Mouse (Mus musculus): ENCODE results near the gene Crmp1. TPM values are rescaled to one million over a fixed set of nuclear protein-coding genes. Genes with fewer than 3 reads are reported as not detected.
A peak's percentile ranks its signal among the peaks of the same experiment; 100 is the strongest.

Gene Crmp1
- polyA plus RNA-seq, 1 experiment, result not detected

DNA sequence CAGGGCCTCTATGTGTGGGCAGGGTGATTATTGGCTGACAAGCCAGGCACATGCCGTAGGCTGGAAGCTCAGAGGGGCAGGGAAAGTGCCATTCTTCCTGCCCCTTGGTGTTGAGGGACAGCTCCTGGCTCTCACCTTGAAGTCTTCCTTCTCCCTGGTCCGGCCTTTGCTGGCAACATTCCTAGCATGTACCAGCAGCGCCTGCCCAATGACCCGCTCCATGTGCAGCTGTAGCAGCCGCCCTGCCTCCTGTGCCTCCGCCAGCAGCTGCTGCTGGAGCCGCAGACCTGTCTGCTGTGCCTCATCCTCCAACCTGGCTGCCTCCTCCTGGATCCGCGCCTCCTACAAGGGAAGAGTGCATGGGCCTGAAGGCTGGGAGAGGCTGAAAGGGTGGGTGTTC lies 68.3 kb downstream of the Crmp1 start:
- Histone ChIP-seq H3K27ac (replicated peaks; ENCODE audit: low read depth, low read length) (no peak overlapping the region), H3K4me1 (ENCODE audit: control insufficient read depth, insufficient read depth, insufficient read length, low read length) (no peaks in the 10 kb centered on the region), H3K4me3 (ENCODE audit: insufficient read depth, low read depth, low read length) (no peak overlapping the region)

DNA sequence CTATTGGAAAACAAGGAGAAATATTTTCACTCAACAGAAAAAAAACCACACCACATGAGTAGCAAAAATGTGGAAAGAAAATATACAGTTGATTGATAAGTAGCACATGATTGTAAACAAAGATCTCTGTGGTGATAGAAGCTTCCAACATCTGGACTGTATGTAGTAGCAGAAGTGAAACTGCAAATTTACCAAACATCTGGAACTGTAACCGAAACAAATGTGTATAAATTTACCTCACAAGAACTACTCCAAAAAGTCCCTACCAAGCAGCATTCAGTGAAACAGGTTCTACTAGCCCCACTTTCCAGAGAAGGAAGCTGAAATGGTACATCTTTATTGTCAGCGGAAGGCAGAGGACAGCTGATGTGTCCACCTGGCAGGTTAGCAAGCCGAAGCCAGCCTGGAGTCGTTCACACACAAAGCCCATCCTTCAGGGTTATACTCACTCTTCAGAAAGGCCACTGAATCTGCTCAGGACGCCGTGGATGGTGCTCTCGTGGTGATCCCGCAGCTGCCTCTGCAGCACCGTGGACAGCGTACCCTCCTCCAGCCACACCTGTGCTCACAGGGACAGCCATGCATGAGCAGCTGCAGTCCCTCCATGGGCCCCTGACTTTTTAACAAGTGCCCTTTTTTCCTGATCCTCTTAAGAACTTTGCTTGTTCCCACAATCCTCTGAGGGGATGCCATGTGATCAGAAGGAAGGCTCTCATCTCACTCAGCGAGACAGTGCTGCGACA lies 71.4 kb downstream of the Crmp1 start:
- Histone ChIP-seq H3K4me3 (ENCODE audit: insufficient read depth, low read depth, low read length) (no peak overlapping the region), H3K27ac (replicated peaks; ENCODE audit: low read depth, low read length) (no peak overlapping the region), H3K4me1 (ENCODE audit: control insufficient read depth, insufficient read depth, insufficient read length, low read length) (no peaks in the 10 kb centered on the region)

DNA sequence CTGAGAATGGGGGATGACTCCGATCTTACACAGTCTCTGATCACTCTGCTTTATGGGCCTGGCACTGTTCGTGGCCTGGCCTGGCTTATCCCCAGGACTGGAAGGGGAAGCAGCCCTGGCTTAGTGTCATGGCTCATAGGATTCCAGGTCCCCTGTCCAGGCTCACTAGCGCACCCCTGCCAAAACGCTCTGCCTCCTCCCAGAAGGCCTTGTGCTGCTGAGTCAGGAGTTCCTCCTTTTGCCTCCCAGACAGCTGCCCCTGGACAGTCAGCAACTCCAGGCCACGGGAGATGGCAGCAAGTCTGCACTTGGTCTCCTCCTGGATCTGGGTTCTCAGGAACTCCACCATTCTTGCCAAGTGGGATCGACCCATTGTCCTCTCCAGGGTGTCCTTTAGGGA lies 77.0 kb downstream of the Crmp1 start:
- Histone ChIP-seq H3K27ac (replicated peaks; ENCODE audit: low read depth, low read length) (no peak overlapping the region), H3K4me3 (ENCODE audit: insufficient read depth, low read depth, low read length) (no peak overlapping the region), H3K4me1 (ENCODE audit: control insufficient read depth, insufficient read depth, insufficient read length, low read length) (no peaks in the 10 kb centered on the region)

DNA sequence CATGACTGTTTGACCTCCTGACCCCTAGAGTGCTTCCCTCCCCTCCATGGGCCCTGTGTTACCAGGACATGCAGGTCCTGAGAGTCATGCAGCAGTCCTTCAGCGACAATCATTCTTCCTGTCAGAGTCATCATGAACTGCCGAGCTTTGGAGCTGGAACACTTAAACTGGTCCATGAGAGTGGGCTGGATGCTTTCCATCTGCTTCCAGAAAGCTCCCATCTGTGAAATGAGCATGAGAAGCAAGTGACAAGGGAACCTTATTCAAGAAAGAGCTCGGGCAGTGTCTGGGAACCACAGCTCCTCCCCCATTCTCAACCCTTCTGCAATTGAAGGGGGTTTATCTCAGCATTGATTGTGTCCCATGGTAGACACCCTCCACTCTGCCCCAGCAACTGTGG lies 78.4 kb downstream of the Crmp1 start:
- Histone ChIP-seq H3K4me1 (ENCODE audit: control insufficient read depth, insufficient read depth, insufficient read length, low read length) (no peaks in the 10 kb centered on the region), H3K4me3 (ENCODE audit: insufficient read depth, low read depth, low read length) (no peak overlapping the region), H3K27ac (replicated peaks; ENCODE audit: low read depth, low read length) (no peak overlapping the region)

DNA sequence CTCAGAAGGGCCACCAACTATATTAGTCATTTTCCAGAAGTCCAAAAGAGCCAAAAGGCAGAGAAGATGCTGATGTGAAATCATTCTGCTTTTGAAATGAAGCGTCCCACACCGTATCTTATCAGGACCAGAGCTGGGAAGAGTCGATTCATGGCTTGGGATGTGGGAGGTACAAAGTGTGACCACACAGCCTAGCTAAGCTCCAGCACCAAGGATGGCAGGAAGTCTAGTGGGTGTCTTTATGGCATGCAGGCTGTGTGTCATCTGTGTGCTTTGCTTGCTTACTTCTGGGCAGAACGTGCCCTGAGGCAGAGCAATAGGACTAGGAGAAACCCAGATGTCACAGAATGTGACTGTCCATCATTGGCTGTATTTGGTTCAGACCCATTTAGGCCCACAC lies 79.0 kb downstream of the Crmp1 start:
- no peaks in the 10 kb centered on the region for H3K4me1 ChIP-seq (ENCODE audit: control insufficient read depth, insufficient read depth, insufficient read length, low read length)
- H3K4me3 ChIP-seq (ENCODE audit: insufficient read depth, low read depth, low read length), result no peak overlapping the region
- H3K27ac ChIP-seq (replicated peaks; ENCODE audit: low read depth, low read length), result no peak overlapping the region

DNA sequence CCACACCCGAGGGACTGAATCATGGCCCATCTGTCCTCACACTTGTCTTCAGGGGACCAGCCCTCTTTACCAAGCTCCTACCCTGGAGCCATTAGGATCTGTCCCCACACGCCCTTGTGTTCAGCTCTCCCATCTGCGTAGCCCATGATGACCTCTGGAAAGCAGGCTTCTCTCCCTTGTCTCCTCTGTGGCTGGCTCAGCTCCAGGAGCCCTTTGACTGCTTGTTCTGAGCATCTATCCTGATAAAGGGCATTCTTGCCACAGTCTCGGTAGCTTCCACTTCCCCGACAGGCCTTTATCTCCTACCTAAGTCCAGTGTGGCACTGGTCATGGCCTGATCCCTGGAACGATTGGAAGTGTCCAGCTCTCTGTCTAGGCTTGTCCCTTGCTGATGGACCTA lies 84.9 kb downstream of the Crmp1 start:
- H3K27ac ChIP-seq (replicated peaks; ENCODE audit: low read depth, low read length), result no peak overlapping the region
- no peak overlapping the region for H3K4me3 ChIP-seq (ENCODE audit: insufficient read depth, low read depth, low read length)
- no peaks in the 10 kb centered on the region for H3K4me1 ChIP-seq (ENCODE audit: control insufficient read depth, insufficient read depth, insufficient read length, low read length)

DNA sequence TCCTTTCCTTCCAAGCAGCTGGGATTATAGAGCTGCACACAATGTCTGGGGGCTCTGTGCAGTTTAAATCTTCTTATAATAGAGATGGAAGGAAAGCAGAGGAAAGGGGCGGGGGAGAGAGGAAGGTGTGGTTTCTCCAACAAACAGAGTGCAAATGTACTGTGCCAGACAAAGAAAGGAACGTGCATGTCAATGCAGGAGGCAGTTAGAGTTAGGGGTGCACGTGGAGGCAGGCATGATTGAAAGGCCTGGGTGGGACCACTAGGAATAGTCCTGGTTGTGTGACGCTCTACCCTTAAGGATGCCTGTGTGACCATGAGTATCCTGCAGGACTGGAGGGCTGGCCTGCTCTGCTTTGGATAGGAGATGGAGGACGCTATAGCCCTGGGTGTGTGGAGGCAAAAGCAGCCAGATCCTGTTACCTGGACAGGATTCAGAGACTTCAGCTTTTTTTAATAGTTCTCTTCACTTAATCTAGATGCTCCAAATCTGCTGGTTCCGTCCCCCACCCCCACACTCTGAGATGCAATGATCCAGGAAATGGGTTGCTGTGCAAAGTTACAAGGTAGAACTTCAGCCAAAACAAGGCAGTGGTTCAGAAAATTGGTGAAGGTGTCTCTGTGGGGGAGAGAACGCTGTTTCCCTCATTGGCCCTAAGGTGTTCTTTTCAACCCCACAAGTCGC lies 88.9 kb downstream of the Crmp1 start:
- H3K27ac ChIP-seq (replicated peaks; ENCODE audit: low read depth, low read length), result no peak overlapping the region
- no peaks in the 10 kb centered on the region for H3K4me1 ChIP-seq (ENCODE audit: control insufficient read depth, insufficient read depth, insufficient read length, low read length)
- H3K4me3 ChIP-seq (ENCODE audit: insufficient read depth, low read depth, low read length), result no peak overlapping the region

DNA sequence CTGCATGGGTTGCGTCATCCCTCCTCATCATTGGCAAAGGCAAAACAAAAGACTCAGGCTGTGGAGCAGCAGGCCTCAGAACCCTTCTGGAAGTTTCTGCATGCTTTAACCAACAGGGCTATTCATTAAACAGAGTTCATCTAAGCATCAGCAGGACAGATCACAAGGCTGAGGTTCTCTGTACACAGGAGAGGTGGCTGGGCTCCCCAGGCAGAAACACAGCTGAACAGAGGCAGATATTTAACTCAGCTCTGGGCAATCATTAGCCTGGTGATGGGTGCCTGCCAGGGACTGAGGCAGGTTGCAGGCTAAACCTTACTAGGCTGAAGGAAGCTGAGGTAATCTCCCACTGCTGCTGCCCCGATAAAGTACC lies 89.4 kb downstream of the Crmp1 start:
- Histone ChIP-seq H3K27ac (replicated peaks; ENCODE audit: low read depth, low read length) (no peak overlapping the region), H3K4me3 (ENCODE audit: insufficient read depth, low read depth, low read length) (no peak overlapping the region), H3K4me1 (ENCODE audit: control insufficient read depth, insufficient read depth, insufficient read length, low read length) (no peaks in the 10 kb centered on the region)

DNA sequence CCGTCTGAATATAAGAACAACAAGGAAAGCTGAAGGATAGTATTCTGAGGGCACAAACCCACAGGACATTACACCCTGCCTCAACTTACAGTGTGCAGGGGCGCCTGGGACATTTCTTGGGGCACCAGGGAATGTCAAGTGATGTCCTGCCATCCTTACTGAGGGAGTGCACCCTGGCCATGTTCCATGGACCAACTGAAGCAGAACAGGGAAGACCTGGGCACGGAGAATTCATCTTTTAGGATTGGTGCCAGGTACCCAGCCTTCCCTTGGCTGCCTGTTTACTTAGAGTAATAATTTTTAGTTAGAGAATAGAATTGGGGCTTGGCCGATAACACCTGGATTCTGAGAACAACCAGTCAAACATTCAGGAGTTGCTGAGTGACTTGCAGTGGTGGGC lies 90.3 kb downstream of the Crmp1 start:
- no peak overlapping the region for H3K27ac ChIP-seq (replicated peaks; ENCODE audit: low read depth, low read length)
- 0 out of 2 replicates have a peak, but pooled peaks cover 2% of the 10 kb centered on the region for H3K4me1 ChIP-seq (ENCODE audit: control insufficient read depth, insufficient read depth, insufficient read length, low read length)
- no peak overlapping the region for H3K4me3 ChIP-seq (ENCODE audit: insufficient read depth, low read depth, low read length)

DNA sequence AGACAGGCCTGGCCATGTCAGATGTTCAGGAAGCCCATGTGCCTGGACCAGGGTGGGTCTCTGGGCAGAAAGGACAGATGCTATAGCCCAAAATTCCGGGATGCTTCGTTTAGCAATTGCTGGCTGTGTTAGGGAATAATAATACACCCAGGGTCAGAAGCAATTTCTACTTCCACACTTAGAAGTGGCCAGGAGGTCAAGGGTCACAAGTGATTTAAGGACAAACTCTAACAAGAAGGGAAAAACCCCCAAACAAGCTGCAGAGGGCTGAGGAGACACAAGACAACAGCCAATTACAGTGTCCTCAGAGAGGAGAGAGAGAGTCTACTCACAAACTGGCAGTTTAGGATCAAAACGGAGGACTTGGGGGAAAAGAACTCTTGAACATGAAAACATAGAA lies 93.3 kb downstream of the Crmp1 start:
- no peak overlapping the region for H3K27ac ChIP-seq (replicated peaks; ENCODE audit: low read depth, low read length)
- 0 out of 2 replicates have a peak, but pooled peaks cover 2% of the 10 kb centered on the region for H3K4me1 ChIP-seq (ENCODE audit: control insufficient read depth, insufficient read depth, insufficient read length, low read length)
- H3K4me3 ChIP-seq (ENCODE audit: insufficient read depth, low read depth, low read length), result no peak overlapping the region

DNA sequence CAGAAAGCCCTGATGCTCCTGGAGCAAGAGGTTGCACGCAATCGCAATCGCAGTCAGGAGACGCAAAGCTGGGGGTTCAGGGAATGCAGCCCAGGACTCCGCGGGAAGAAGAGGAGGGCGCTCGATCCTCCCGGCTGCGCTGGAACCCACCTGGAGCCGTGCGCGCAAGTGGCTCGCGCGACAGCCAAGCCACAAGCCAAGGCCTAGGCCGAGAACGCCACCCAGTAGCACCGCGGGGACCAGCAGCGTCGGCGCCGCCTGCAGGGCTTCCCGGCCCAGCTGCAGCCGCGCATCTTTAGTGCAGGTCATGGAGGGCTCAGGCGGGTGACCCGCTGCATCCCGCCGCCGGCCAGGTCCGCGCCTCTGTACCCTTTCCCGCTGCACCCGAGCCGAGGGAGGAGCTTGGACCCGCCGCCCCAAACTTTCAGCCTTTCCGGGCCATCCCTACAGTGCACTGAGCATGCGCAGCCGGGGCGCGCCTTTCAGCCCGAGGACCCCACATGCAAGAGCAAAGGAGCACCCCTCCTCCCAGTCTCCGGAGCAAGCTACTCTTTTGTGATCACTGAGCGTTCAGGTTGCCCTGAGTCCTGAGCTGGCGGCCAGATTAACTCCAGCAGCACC lies 94.9 kb downstream of the Crmp1 start, which contains the start of gene Evc:
Evc (minus strand) TSS at position 410 of the 621 bp plus-strand sequence.
- Histone ChIP-seq H3K4me1 (ENCODE audit: control insufficient read depth, insufficient read depth, insufficient read length, low read length) (0 out of 2 replicates have a peak, but pooled peaks cover 2% of the 10 kb centered on the region), H3K27ac (replicated peaks; ENCODE audit: low read depth, low read length) (no peak within 1 kb of the TSS), H3K4me3 (ENCODE audit: insufficient read depth, low read depth, low read length) (peak within 1 kb of the TSS; percentile 63)

DNA sequence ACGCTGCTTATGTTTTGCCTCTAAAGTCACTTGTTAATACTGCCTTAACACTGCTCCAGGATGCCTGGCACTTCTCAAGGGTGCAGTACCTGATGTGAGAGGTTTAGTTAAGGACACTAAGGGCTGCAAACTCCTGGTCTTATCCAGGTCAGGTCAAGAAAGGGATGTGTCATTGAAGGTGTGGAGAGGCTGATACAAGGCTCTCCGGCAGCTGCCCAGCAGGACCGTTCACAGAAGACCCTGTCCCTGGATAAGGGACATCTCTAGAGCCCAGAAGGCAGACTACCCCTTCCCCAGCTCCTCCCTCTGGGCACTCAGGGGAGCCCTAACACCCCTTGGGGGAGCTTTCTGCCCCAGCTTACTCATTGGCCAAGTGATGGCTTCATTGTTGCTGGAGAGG lies 96.0 kb downstream of the Crmp1 start:
- 0 out of 2 replicates have a peak, but pooled peaks cover 2% of the 10 kb centered on the region for H3K4me1 ChIP-seq (ENCODE audit: control insufficient read depth, insufficient read depth, insufficient read length, low read length)
- H3K4me3 ChIP-seq (ENCODE audit: insufficient read depth, low read depth, low read length), result no peak overlapping the region
- H3K27ac ChIP-seq (replicated peaks; ENCODE audit: low read depth, low read length), result no peak overlapping the region

DNA sequence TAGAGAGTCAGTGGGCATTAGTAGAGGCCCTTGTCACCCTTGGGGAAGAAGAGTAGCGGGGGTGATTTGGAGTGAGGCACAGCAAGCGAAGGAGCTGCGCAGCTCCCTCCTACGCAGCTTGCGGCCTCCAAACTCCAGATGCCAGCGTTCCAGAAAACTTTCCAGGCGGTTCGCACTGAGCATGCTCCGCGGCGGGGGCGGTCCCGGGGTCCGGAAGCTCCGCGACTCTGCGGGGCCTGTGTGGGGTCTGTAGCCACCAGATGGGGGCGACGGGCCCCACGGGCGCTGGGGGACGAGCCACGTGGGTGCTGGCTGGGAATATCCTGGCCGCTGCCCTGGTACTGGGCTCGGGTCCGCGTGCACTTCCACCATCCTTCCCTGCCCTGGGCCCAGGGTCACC lies 96.5 kb downstream of the Crmp1 start, which contains the start of gene Evc2:
Evc2 (plus strand) TSS at position 212 of the 400 bp plus-strand sequence.
- 0 out of 2 replicates have a peak, but pooled peaks cover 2% of the 10 kb centered on the region for H3K4me1 ChIP-seq (ENCODE audit: control insufficient read depth, insufficient read depth, insufficient read length, low read length)
- H3K4me3 ChIP-seq (ENCODE audit: insufficient read depth, low read depth, low read length), result peak within 1 kb of the TSS; percentile 55
- no peak within 1 kb of the TSS for H3K27ac ChIP-seq (replicated peaks; ENCODE audit: low read depth, low read length)
